Mouse (Mus musculus) liver, postnatal 0 days (tissue): ENCODE data around the gene Tmem145.

ENCODE experiments used
- CTCF ChIP-seq: sonication (generic); IDR thresholded peaks from 2 replicates; pipeline ENCODE4 v1.5.1; 2016; ENCODE audit warnings: antibody characterized with exemption, low read depth
- EP300 ChIP-seq: IDR thresholded peaks from 2 replicates; pipeline ENCODE4 v1.6.1; 2016; ENCODE audit warnings: antibody characterized with exemption, low read depth, mild to moderate bottlenecking

DNA sequence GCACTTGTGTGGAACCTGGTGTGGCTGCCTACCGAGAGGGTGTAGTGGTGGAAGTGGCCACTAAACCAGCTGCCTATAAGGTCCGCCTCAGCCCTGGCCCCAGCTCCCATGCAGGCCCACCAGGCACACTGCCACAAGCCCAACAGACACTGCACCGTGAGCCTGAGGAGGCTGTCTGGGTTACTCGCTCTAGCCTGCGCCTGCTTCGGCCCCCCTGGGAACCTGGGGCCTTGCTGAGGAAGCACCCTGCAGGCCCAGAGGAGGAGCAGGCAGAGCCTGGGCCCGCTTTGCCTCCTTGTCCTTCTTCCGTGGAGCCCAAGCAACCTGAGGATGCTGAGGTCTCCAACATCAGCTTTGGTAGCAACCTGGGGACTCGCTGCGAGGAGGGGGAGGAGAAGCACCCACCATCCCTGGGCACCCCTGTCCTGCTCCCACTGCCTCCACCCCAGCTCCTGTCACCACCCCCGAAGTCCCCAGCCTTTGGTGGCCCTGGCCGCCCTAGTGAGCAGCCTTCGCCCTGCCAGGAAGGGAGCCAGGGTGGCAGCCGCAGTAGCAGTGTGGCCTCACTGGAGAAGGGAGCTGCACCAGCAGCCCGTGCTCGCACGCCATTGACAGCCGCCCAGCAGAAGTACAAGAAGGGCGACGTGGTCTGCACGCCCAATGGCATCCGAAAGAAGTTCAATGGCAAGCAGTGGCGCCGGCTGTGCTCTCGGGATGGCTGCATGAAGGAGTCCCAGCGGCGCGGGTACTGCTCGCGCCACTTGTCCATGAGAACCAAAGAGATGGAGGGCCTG, 34.1 kb upstream of the Tmem145 start:
- TF ChIP-seq EP300 (no peak), CTCF (no peak)
